Comparison of ENCODE assay signal across 8 mouse cellular contexts in the genomic region with DNA sequence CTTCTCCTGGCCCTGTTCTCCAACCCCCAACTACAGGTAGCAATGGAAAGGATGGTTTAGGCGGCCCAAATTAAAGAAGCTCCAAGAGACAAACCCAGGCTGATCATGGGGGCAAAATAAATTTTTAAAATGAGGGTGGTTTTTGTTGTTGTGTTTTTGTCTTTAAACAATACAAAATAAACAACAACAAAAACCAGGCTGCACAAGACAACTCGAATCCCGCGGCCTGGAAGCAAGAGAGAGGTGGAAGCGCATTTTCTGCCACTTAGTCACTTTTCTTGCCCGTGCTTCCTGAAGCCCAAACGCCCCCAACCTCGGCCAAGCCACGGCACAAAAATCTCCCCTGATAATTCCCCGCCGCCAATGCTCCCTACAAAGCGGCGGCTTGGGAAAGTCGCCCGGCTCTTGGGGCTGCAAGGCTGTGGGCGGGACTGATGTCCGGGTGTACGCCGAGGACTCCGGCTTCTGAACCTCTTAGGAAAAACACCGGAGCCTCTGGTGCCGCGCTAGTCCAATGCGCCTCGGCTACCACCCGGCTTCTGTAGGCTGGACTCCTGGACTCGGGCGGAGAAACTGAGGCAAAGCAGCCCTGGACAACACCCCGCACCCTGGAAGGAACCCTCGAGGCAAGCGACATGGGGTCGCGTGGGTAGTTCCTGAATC. TPM values are rescaled to one million over a fixed set of nuclear protein-coding genes. Genes with fewer than 3 reads are reported as not detected.
DNase-seq lines count a peak whose midpoint lies in the region; ATAC-seq and TF ChIP-seq lines count a peak whose summit lies in the region.

No protein-coding gene starts in this region.

- H3K4me2 ChIP-seq in forebrain, embryonic 14.5 days (ENCODE audit: low read length), result peak overlapping the region; percentile 55

- no peak for TF ChIP-seq POLR2A in olfactory bulb, adult 2 months (IDR thresholded peaks at IDR 0.05; ENCODE audit: insufficient read depth, low read depth, low read length)

- H3K4me3 ChIP-seq in gastrocnemius, adult 2 months, result peak overlapping the region; percentile 69
- peak overlapping the region; percentile 20 for H3K4me3 ChIP-seq in forebrain, embryonic 14.5 days (ENCODE audit: low read depth, low read length)
- H3K4me3 ChIP-seq in olfactory bulb, adult 2 months (ENCODE audit: insufficient read depth, low read depth, low read length), result peak overlapping the region; percentile 27

- H3K27me3 ChIP-seq in forebrain, embryonic 14.5 days (replicated peaks; ENCODE audit: control insufficient read depth, insufficient read depth, low read length), result peaks cover 53% of the 10 kb centered on the region

- no peak for ATAC-seq in forebrain, embryonic 14.5 days

- 7% methylated on average over 33 of the region's 33 CpGs for WGBS in forebrain, embryonic 14.5 days
- WGBS in olfactory bulb, adult 2 months, result 20% methylated on average over 33 of the region's 33 CpGs

- intact Hi-C loops in gastrocnemius, adult 2 months (cut with DNase I), result no loop called here
- intact Hi-C loops in left cerebral cortex, postnatal 25 days (cut with DNase I), result no loop called here

- no peaks in the 10 kb centered on the region for H3K9me3 ChIP-seq in forebrain, embryonic 14.5 days (replicated peaks; ENCODE audit: control insufficient read depth, low read length)

- H3K9ac ChIP-seq in forebrain, embryonic 14.5 days (ENCODE audit: low read length), result peak overlapping the region; percentile 77

- H3K36me3 ChIP-seq in forebrain, embryonic 14.5 days (ENCODE audit: control insufficient read depth, insufficient read depth, low read length), result 0 out of 2 replicates have a peak, but pooled peaks cover 2% of the 10 kb centered on the region

- H3K27ac ChIP-seq in gastrocnemius, adult 2 months, result peak overlapping the region; percentile 96
- H3K27ac ChIP-seq in forebrain, embryonic 14.5 days (ENCODE audit: low read depth, low read length), result peak overlapping the region; percentile 78
- H3K27ac ChIP-seq in olfactory bulb, adult 2 months (ENCODE audit: insufficient read depth, low read depth, low read length), result peak overlapping the region; percentile 42; the same call in 1 of the 2 replicates

- peaks cover 65% of the 10 kb centered on the region for H3K4me1 ChIP-seq in forebrain, embryonic 14.5 days (ENCODE audit: control insufficient read depth, insufficient read depth, low read length)
- peaks cover 62% of the 10 kb centered on the region for H3K4me1 ChIP-seq in olfactory bulb, adult 2 months (ENCODE audit: control insufficient read depth, insufficient read depth, low read length)

- no peak for TF ChIP-seq CTCF in gastrocnemius, adult 2 months (IDR thresholded peaks at IDR 0.05)
- no peak for TF ChIP-seq CTCF in olfactory bulb, adult 2 months (IDR thresholded peaks at IDR 0.05; ENCODE audit: insufficient read depth, low read depth, low read length)

- peak; percentile 82 for DNase-seq in gastrocnemius, adult 2 months
- no peak for DNase-seq in gastrocnemius, postnatal 25 days
- DNase-seq in Muller cell, postnatal 12 days (ENCODE audit: inconsistent ontology term), result peak; percentile 81
- DNase-seq in forebrain, embryonic 14.5 days (ENCODE audit: low spot score), result no peak
- peak; percentile 52 for DNase-seq in kidney, postnatal 14 days
- no peak for DNase-seq in left cerebral cortex, postnatal 25 days (ENCODE audit: low spot score in 2 of 2)
- DNase-seq in layer of hippocampus, adult 9-11 months, result no peak

RNA-seq across cellular contexts. Expression of gene Nfix, which starts 16.1 kb away (rescaled TPM):
- total RNA-seq in gastrocnemius, adult 2 months (2021), result 100 to 1,000 TPM; 465 to 558 TPM
- total RNA-seq in gastrocnemius, postnatal 25 days (2021), result 100 to 1,000 TPM; 447 to 529 TPM
- 237 and 318 TPM in 2 replicates for polyA plus RNA-seq in forebrain, embryonic 14.5 days (2014; fragmentation: Nextera tagmentation; extraction: Ambion mirVana)
- not detected in 2 replicates for polyA plus RNA-seq in olfactory bulb, adult 2 months (2012; ENCODE audit: insufficient read depth, insufficient read length, low replicate concordance, missing spikeins)
- total RNA-seq in left cerebral cortex, postnatal 25 days (2021), result 100 to 1,000 TPM; 273 to 322 TPM

RNA-seq across cellular contexts. Expression of gene Dand5, which starts 38.6 kb away (rescaled TPM):
- total RNA-seq in gastrocnemius, adult 2 months (2021), result 10 to 100 TPM; 10.2 to 14.3 TPM
- total RNA-seq in gastrocnemius, postnatal 25 days (2021), result 1 to 10 TPM; 9.5 to 9.6 TPM
- 8.6 and 9.4 TPM in 2 replicates for polyA plus RNA-seq in forebrain, embryonic 14.5 days (2014; fragmentation: Nextera tagmentation; extraction: Ambion mirVana)
- not detected in 2 replicates for polyA plus RNA-seq in olfactory bulb, adult 2 months (2012; ENCODE audit: insufficient read depth, insufficient read length, low replicate concordance, missing spikeins)
- 1 to 10 TPM; 8.3 to 9.5 TPM for total RNA-seq in left cerebral cortex, postnatal 25 days (2021)

RNA-seq across cellular contexts. Expression of gene Gadd45gip1, which starts 47.3 kb away (rescaled TPM):
- 10 to 100 TPM; 16.2 to 30.4 TPM for total RNA-seq in gastrocnemius, adult 2 months (2021)
- 10 to 100 TPM; 20.5 to 22.6 TPM for total RNA-seq in gastrocnemius, postnatal 25 days (2021)
- 35.2 and 41.3 TPM in 2 replicates for polyA plus RNA-seq in forebrain, embryonic 14.5 days (2014; fragmentation: Nextera tagmentation; extraction: Ambion mirVana)
- polyA plus RNA-seq in olfactory bulb, adult 2 months (2012; ENCODE audit: insufficient read depth, insufficient read length, low replicate concordance, missing spikeins), result not detected in 2 replicates
- 10 to 100 TPM; 23.4 to 24.7 TPM for total RNA-seq in left cerebral cortex, postnatal 25 days (2021)

RNA-seq across cellular contexts. Expression of gene Rad23a, which starts 56.4 kb away (rescaled TPM):
- 100 to 1,000 TPM; 159 to 172 TPM for total RNA-seq in gastrocnemius, adult 2 months (2021)
- total RNA-seq in gastrocnemius, postnatal 25 days (2021), result 100 to 1,000 TPM; 134 TPM
- polyA plus RNA-seq in forebrain, embryonic 14.5 days (2014; fragmentation: Nextera tagmentation; extraction: Ambion mirVana), result 87.3 and 88.1 TPM in 2 replicates
- polyA plus RNA-seq in olfactory bulb, adult 2 months (2012; ENCODE audit: insufficient read depth, insufficient read length, low replicate concordance, missing spikeins), result not detected in 2 replicates
- total RNA-seq in left cerebral cortex, postnatal 25 days (2021), result 10 to 100 TPM; 67.8 to 73.7 TPM

Comparison
In these comparisons a context has a peak if more than half of its experiments do, and no peak if none do; other contexts are left out.
1. DNase-seq: peak in gastrocnemius, adult 2 months (single experiment), Muller cell, postnatal 12 days (single experiment) and kidney, postnatal 14 days (single experiment); none in gastrocnemius, postnatal 25 days (single experiment), forebrain, embryonic 14.5 days (single experiment), left cerebral cortex, postnatal 25 days (0 of 2) and layer of hippocampus, adult 9-11 months (single experiment).
2. H3K27ac ChIP-seq: peak in every context shown above with its lines; median percentile 96 in gastrocnemius, adult 2 months; 78 in forebrain, embryonic 14.5 days; 42 in olfactory bulb, adult 2 months.
3. Peak in every context shown above with its lines, with median percentiles within 50 percentile points of each other: H3K4me3 ChIP-seq.